Mouse (Mus musculus) left cerebral cortex, adult 9 months (tissue): ENCODE data around the gene Mylk4.
A peak's percentile ranks its signal among the peaks of the same experiment; 100 is the strongest.

Experiments used
- DNase-seq, 2 experiments: peaks; one replicate each; pipeline ENCODE4 v3.0.0; 2022; ENCODE audit warnings: low spot score in 2 of 2

The Mylk4 gene

GRCm38 (mm10) chr13:32797085-32797484 lies 13.3 kb upstream of the Mylk4 start:
- DNase-seq, result no peak

GRCm38 (mm10) chr13:32795166-32795565 lies 11.4 kb upstream of the Mylk4 start:
- DNase-seq, result no peak

- DNase-seq, result no peak
Observed at GRCm38 (mm10) chr13:32794619-32795018, 10.9 kb upstream of the Mylk4 start.

GRCm38 (mm10) chr13:32789781-32790180 lies 6.0 kb upstream of the Mylk4 start:
- no peak for DNase-seq

GRCm38 (mm10) chr13:32787584-32787983 lies 3.8 kb upstream of the Mylk4 start:
- no peak for DNase-seq

- DNase-seq, result no peak
Observed at GRCm38 (mm10) chr13:32783055-32783454, 699 bp downstream of the Mylk4 start.

- no peak for DNase-seq
Observed at GRCm38 (mm10) chr13:32778861-32779260, 4.9 kb downstream of the Mylk4 start.

- no peak for DNase-seq
Observed at GRCm38 (mm10) chr13:32776350-32776749, 7.4 kb downstream of the Mylk4 start.

GRCm38 (mm10) chr13:32775889-32776288 lies 7.9 kb downstream of the Mylk4 start:
- no peak for DNase-seq

- DNase-seq, result no peak
Observed at GRCm38 (mm10) chr13:32769960-32770359, 13.8 kb downstream of the Mylk4 start.

- peak in 1 of 2 experiments; percentile 42 for DNase-seq
Observed at GRCm38 (mm10) chr13:32768104-32768503, 15.7 kb downstream of the Mylk4 start.

- DNase-seq, result no peak
Observed at GRCm38 (mm10) chr13:32764448-32764847, 19.3 kb downstream of the Mylk4 start.

- no peak for DNase-seq
Observed at GRCm38 (mm10) chr13:32763141-32763540, 20.6 kb downstream of the Mylk4 start.

- no peak for DNase-seq
Observed at GRCm38 (mm10) chr13:32760795-32761194, 23.0 kb downstream of the Mylk4 start.

GRCm38 (mm10) chr13:32759036-32759435 lies 24.7 kb downstream of the Mylk4 start:
- no peak for DNase-seq

GRCm38 (mm10) chr13:32752066-32752657 lies 31.6 kb downstream of the Mylk4 start:
- no peak for DNase-seq

GRCm38 (mm10) chr13:32750507-32750906 lies 33.2 kb downstream of the Mylk4 start:
- no peak for DNase-seq

GRCm38 (mm10) chr13:32748421-32748820 lies 35.3 kb downstream of the Mylk4 start:
- DNase-seq, result no peak

GRCm38 (mm10) chr13:32741161-32741560 lies 42.6 kb downstream of the Mylk4 start:
- no peak for DNase-seq

GRCm38 (mm10) chr13:32731283-32731682 lies 52.5 kb downstream of the Mylk4 start:
- DNase-seq, result no peak

GRCm38 (mm10) chr13:32724606-32725005 lies 59.1 kb downstream of the Mylk4 start:
- no peak for DNase-seq

GRCm38 (mm10) chr13:32721717-32722116 lies 62.0 kb downstream of the Mylk4 start:
- DNase-seq, result peak in 1 of 2 experiments; percentile 3

GRCm38 (mm10) chr13:32719284-32719683 lies 64.5 kb downstream of the Mylk4 start:
- no peak for DNase-seq

- no peak for DNase-seq
Observed at GRCm38 (mm10) chr13:32717709-32718108, 66.0 kb downstream of the Mylk4 start.
